Mouse (Mus musculus) retina, postnatal 7 days (tissue): ENCODE results near the gene Pla2g5.
"Not testable (repeated sequence)": the region's sequence is repeated elsewhere in the genome, so short reads cannot be mapped to it uniquely, and the experiment has no call there.

Source experiments
- DNase-seq: peaks from one replicate; pipeline ENCODE4 v3.0.0-alpha.2; 2012; ENCODE audit warnings: low read depth, low spot score

The Pla2g5 gene

GRCm38 (mm10) chr4:138858446-138858845 is 4.8 kb downstream of the Pla2g5 start:
- no peak for DNase-seq

GRCm38 (mm10) chr4:138857576-138857975 is 5.7 kb downstream of the Pla2g5 start:
- no peak for DNase-seq

- DNase-seq = peak; percentile 86
Observed at GRCm38 (mm10) chr4:138856491-138856890, 6.8 kb downstream of the Pla2g5 start.

- DNase-seq = no peak
Observed at GRCm38 (mm10) chr4:138855092-138855632, 8.1 kb downstream of the Pla2g5 start.

- no peak for DNase-seq
Observed at GRCm38 (mm10) chr4:138852961-138853360, 10.3 kb downstream of the Pla2g5 start.

- peak; percentile 72 for DNase-seq
Observed at GRCm38 (mm10) chr4:138851463-138851862, 11.8 kb downstream of the Pla2g5 start.

GRCm38 (mm10) chr4:138841386-138841785 is 21.9 kb downstream of the Pla2g5 start:
- DNase-seq = no peak

- no peak for DNase-seq
Observed at GRCm38 (mm10) chr4:138840726-138841125, 22.6 kb downstream of the Pla2g5 start.

- no peak for DNase-seq
Observed at GRCm38 (mm10) chr4:138839806-138840205, 23.5 kb downstream of the Pla2g5 start.

- no peak for DNase-seq
Observed at GRCm38 (mm10) chr4:138827147-138827546, 36.1 kb downstream of the Pla2g5 start.

GRCm38 (mm10) chr4:138825751-138826567 is 37.3 kb downstream of the Pla2g5 start:
- no peak for DNase-seq

GRCm38 (mm10) chr4:138824660-138825059 is 38.6 kb downstream of the Pla2g5 start:
- no peak for DNase-seq

- not testable (repeated sequence) for DNase-seq
Observed at GRCm38 (mm10) chr4:138824161-138824560, 39.1 kb downstream of the Pla2g5 start.

- no peak for DNase-seq
Observed at GRCm38 (mm10) chr4:138821036-138821435, 42.2 kb downstream of the Pla2g5 start.

- DNase-seq = peak; percentile 68
Observed at GRCm38 (mm10) chr4:138819101-138819500, 44.2 kb downstream of the Pla2g5 start.

GRCm38 (mm10) chr4:138817736-138818135 is 45.5 kb downstream of the Pla2g5 start:
- DNase-seq = no peak

- no peak for DNase-seq
Observed at GRCm38 (mm10) chr4:138816166-138816565, 47.1 kb downstream of the Pla2g5 start.

GRCm38 (mm10) chr4:138806920-138807541 is 56.3 kb downstream of the Pla2g5 start:
- no peak for DNase-seq

- no peak for DNase-seq
Observed at GRCm38 (mm10) chr4:138806160-138806559, 57.1 kb downstream of the Pla2g5 start.

GRCm38 (mm10) chr4:138805248-138805647 is 58.0 kb downstream of the Pla2g5 start:
- no peak for DNase-seq

- DNase-seq = no peak
Observed at GRCm38 (mm10) chr4:138802917-138803316, 60.4 kb downstream of the Pla2g5 start.

- no peak for DNase-seq
Observed at GRCm38 (mm10) chr4:138801631-138802030, 61.7 kb downstream of the Pla2g5 start.
